ENCODE assay signal across 9 mouse cellular contexts in genomic region chr7:64505571-64505970, GRCm38 (mm10). TPM values are rescaled to one million over a fixed set of nuclear protein-coding genes. Genes with fewer than 3 reads are reported as not detected.
DNase-seq lines count a peak whose midpoint lies in the region.
"Had no signal": no experiment of that assay in that cellular context is flagged by ENCODE, and none has a peak within 500 bp of the region (broad histone marks: within the 10 kb centered on the region; RNA-seq: fewer than 3 reads in every experiment).

No protein-coding gene starts in this region.

- DNase-seq in heart, adult 11 months: peak; percentile 66
- DNase-seq in heart, postnatal 14 days: no peak
- peak; percentile 1 for DNase-seq in urinary bladder, postnatal 25 days (ENCODE audit: low spot score)
- DNase-seq in urinary bladder, postnatal 36 days (ENCODE audit: low spot score in 2 of 2): no peak
- peak; percentile 18 to 57 for DNase-seq in left cerebral cortex, postnatal 36 days (ENCODE audit: low spot score in 2 of 2)
- DNase-seq in gastrocnemius, postnatal 14 days: no peak
- DNase-seq in kidney, adult 18-20 months: no peak
- DNase-seq in gastrocnemius, postnatal 25 days: no peak

- intact Hi-C loops in heart, postnatal 14 days (cut with DNase I): no loop called here
- intact Hi-C loops in left cerebral cortex, postnatal 36 days (cut with DNase I): loop anchor here (10.0 kb wide), 1 partner anchor 111 kb away; the partner anchor contains the start of genes Mcee and Mphosph10
- intact Hi-C loops in gastrocnemius, postnatal 14 days (cut with DNase I; ENCODE audit: low total_unique reads): no loop called here

RNA-seq across cellular contexts. Expression of gene Apba2, which starts 4.1 kb away (rescaled TPM):
- 1 to 10 TPM in 1 of 2 experiments, under 1 TPM in 1; 0.83 to 1.0 TPM for total RNA-seq in heart, postnatal 14 days (2021)
- 100 to 1,000 TPM; 245 to 264 TPM for total RNA-seq in left cerebral cortex, postnatal 36 days (2021)
- under 1 TPM; 0.27 to 0.39 TPM for total RNA-seq in gastrocnemius, postnatal 14 days (2021)
- under 1 TPM; 0.24 to 0.28 TPM for total RNA-seq in gastrocnemius, postnatal 25 days (2021)
- total RNA-seq: adrenal gland, postnatal 25 days had no signal

Comparison
In these comparisons a context has a peak if more than half of its experiments do, and no peak if none do; other contexts are left out.
1. DNase-seq: peak in heart, adult 11 months (single experiment), urinary bladder, postnatal 25 days (single experiment) and left cerebral cortex, postnatal 36 days (2 of 2); none in heart, postnatal 14 days (0 of 2), urinary bladder, postnatal 36 days (0 of 2), gastrocnemius, postnatal 14 days (single experiment), kidney, adult 18-20 months (single experiment) and gastrocnemius, postnatal 25 days (single experiment).
2. RNA of gene Apba2, which starts 4.1 kb away (total RNA-seq): 245 to 264 TPM in left cerebral cortex, postnatal 36 days; 0.83 to 1.0 TPM in heart, postnatal 14 days, 0.27 to 0.39 TPM in gastrocnemius, postnatal 14 days and 0.24 to 0.28 TPM in gastrocnemius, postnatal 25 days; every median in the first group is over 100 times any median in the second.